30 mouse cellular contexts compared by ENCODE assay signal in the genomic region with DNA sequence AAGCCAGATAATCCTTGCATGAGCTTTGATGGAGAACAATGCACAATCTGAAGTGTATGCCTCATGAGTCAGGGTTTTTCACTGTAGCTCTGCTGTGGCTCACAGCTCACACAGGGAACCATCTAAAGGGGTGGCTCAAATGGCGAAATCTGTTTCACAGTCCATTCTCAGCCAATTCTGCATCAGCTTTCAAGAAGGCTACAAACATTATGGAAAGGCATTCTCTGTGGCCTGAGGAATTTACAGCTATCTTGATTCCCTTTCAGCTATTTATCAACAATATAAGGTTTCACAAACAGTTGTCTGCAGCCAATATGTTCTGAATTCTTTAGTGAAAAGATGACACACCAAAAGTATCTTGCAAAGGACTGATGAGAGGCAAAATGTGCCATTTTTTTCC. TPM values are rescaled to one million over a fixed set of nuclear protein-coding genes. Genes with fewer than 3 reads are reported as not detected.
DNase-seq lines count a peak whose midpoint lies in the region; ATAC-seq and TF ChIP-seq lines count a peak whose summit lies in the region.
"Had no signal": no experiment of that assay in that cellular context is flagged by ENCODE, and none has a peak within 500 bp of the region (broad histone marks: within the 10 kb centered on the region; RNA-seq: fewer than 3 reads in every experiment).

No protein-coding gene starts in this region.

- H3K4me3 ChIP-seq in myocyte = no peak overlapping the region
- H3K4me3 ChIP-seq: embryonic facial prominence, embryonic 15.5 days; erythroblast, embryonic 14.5 days; forebrain, embryonic 13.5 days; heart, embryonic 12.5 days; heart, embryonic 15.5 days had no signal

- intact Hi-C loops in heart, postnatal 10 days (cut with DNase I) = no loop called here

- no peak overlapping the region for H3ac ChIP-seq in myocyte (ENCODE audit: control insufficient read depth, insufficient read length)

- no peaks in the 10 kb centered on the region for H3K27me3 ChIP-seq in myocyte (ENCODE audit: control insufficient read depth, insufficient read depth, insufficient read length)
- H3K27me3 ChIP-seq: embryonic facial prominence, embryonic 15.5 days; forebrain, embryonic 13.5 days; heart, embryonic 12.5 days; heart, embryonic 15.5 days; Patski had no signal

- H3K36me3 ChIP-seq in myocyte (ENCODE audit: control insufficient read depth, insufficient read depth) = no peaks in the 10 kb centered on the region
- H3K36me3 ChIP-seq: embryonic facial prominence, embryonic 15.5 days; heart, embryonic 12.5 days; heart, embryonic 15.5 days had no signal

- no peaks in the 10 kb centered on the region for H3K79me2 ChIP-seq in myocyte (ENCODE audit: control insufficient read depth, insufficient read depth)

- DNase-seq in frontal cortex, postnatal 14 days (ENCODE audit: low spot score in 2 of 2) = no peak
- peak; percentile 61 for DNase-seq in 3T3-L1 (ENCODE audit: low read depth, low spot score)
- DNase-seq in NIH3T3 (ENCODE audit: low read depth) = peak; percentile 75
- DNase-seq in urinary bladder, postnatal 14 days (ENCODE audit: low spot score) = no peak
- no peak for DNase-seq in heart, postnatal 10 days
- DNase-seq: adrenal gland, postnatal 10 days; adrenal gland, postnatal 36 days; cerebellum, adult 18-20 months; cerebellum, adult 9-10 months; cerebellum, postnatal 14 days; gastrocnemius, postnatal 25 days; heart, adult 18-20 months; heart, postnatal 14 days; heart, postnatal 4 days had no signal

- peak; percentile 41; the same call in 1 of the 2 replicates for ATAC-seq in frontal cortex, adult (ENCODE audit: low TSS enrichment)
- ATAC-seq: CD4-positive, CD25-positive, alpha-beta regulatory T cell, adult 4 months; forebrain, embryonic 13.5 days; forebrain, embryonic 16.5 days; hindbrain, postnatal 0 days; inflammation-experienced regulatory T-cells, adult 6 months; intestine, embryonic 16.5 days; Patski had no signal

- H3K4me2 ChIP-seq in myocyte (ENCODE audit: low read depth) = peak overlapping the region; percentile 44
- H3K4me2 ChIP-seq: embryonic facial prominence, embryonic 15.5 days; forebrain, embryonic 13.5 days; heart, embryonic 12.5 days; heart, embryonic 15.5 days; hindbrain, embryonic 14.5 days had no signal

- no peak for TF ChIP-seq POLR2A in myocyte (IDR thresholded peaks at IDR 0.05; ENCODE audit: insufficient read length, low read depth)

TF ChIP-seq in myocyte, 11 proteins besides CTCF, POLR2A, EP300 and RAD21:
- TF ChIP-seq TCF3 (IDR thresholded peaks at IDR 0.05; ENCODE audit: insufficient read length, low read depth) = no peak
- TF ChIP-seq E2F4 (IDR thresholded peaks at IDR 0.05; ENCODE audit: insufficient read depth) = no peak
TF ChIP-seq in myocyte: peak in this region for 0.

RNA-seq across cellular contexts. Expression of gene Vgll3, which starts 35.1 kb away (rescaled TPM):
- 17.8 TPM for polyA plus RNA-seq in myocyte (2012; fragmentation: generic; extraction: Trizol)
- 1 to 10 TPM; 4.1 to 5.5 TPM for total RNA-seq in heart, postnatal 10 days (2021)
- total RNA-seq: common myeloid progenitor, adult 5-6 weeks; MEL had no signal
- polyA plus RNA-seq: CD4-positive, CD25-positive, alpha-beta regulatory T cell, adult 4 months; erythroblast, embryonic 14.5 days; inflammation-experienced regulatory T-cells, adult 6 months had no signal

Comparison
In these comparisons a context has a peak if more than half of its experiments do, and no peak if none do; other contexts are left out.
1. DNase-seq: peak in 3T3-L1 (single experiment) and NIH3T3 (single experiment); none in frontal cortex, postnatal 14 days (0 of 2), urinary bladder, postnatal 14 days (single experiment) and heart, postnatal 10 days (0 of 2).